Mouse (Mus musculus): ENCODE results near the gene Pgam2. TPM values are rescaled to one million over a fixed set of nuclear protein-coding genes. Genes with fewer than 3 reads are reported as not detected.

Pgam2 gene
- 46.8 and 55.3 TPM in 2 replicates for polyA plus RNA-seq (2012; rRNA removed)
- 64.4 and 88.3 TPM in 2 replicates for polyA plus RNA-seq (2014; fragmentation: Nextera tagmentation; extraction: Ambion mirVana)

DNA sequence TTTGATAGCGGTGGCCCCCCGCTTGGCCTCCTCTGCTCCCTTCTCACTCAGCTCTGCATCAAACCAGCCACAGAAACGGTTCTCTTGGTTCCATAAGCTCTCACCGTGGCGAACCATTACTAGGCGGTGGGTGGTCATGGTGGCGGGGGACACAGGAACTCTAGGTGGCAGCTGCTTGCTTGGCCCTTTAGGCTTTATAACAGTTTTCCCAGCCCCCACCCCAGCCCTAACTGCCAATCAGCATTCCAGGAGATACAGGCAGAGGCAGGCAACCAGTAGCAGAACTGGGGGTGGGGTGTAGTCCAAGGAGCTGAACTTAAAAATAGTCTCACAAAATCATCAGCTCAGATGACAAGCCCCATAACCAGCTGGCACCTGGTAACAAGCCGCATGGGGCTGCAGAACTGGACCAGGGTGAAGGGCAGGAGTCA is at the start of gene Pgam2:
TSS of gene Pgam2 (minus strand) at position 183 of the 431 bp plus-strand sequence.
- 0 out of 2 replicates have a peak within 1 kb of the TSS, but pooled peaks have one; percentile 9 for H3K9ac ChIP-seq (ENCODE audit: low read depth, low read length, severe bottlenecking)
- peak; percentile 64 for ATAC-seq (ENCODE audit: low FRiP score, low read depth)
- H3K27me3 ChIP-seq (ENCODE audit: control insufficient read depth, insufficient read depth, low read length) = no peaks in the 10 kb centered on the region
- TF ChIP-seq POLR2A (IDR thresholded peaks at IDR 0.05; ENCODE audit: borderline replicate concordance, extremely low read depth, insufficient read depth, insufficient read length) = no peak
- WGBS = 39% methylated on average over 8 of the region's 8 CpGs
- DNase-seq (ENCODE audit: low spot score) = peak; percentile 57
- H3K9me3 ChIP-seq (ENCODE audit: control insufficient read depth, low read length) = no peaks in the 10 kb centered on the region
- peak within 1 kb of the TSS; percentile 25 for H3K4me2 ChIP-seq (replicated peaks; ENCODE audit: low read depth, low read length, severe bottlenecking)
- peaks cover 8% of the 10 kb centered on the region for H3K4me1 ChIP-seq (ENCODE audit: control insufficient read depth, insufficient read depth, low read length)
- peaks cover 27% of the 10 kb centered on the region for H3K36me3 ChIP-seq (ENCODE audit: control insufficient read depth, insufficient read depth, low read length)
- no peak within 1 kb of the TSS for H3K4me3 ChIP-seq (replicated peaks; ENCODE audit: low read length)
- H3K27ac ChIP-seq (replicated peaks; ENCODE audit: low read depth, low read length) = 0 out of 2 replicates have a peak within 1 kb of the TSS, but pooled peaks have one; percentile 9

DNA sequence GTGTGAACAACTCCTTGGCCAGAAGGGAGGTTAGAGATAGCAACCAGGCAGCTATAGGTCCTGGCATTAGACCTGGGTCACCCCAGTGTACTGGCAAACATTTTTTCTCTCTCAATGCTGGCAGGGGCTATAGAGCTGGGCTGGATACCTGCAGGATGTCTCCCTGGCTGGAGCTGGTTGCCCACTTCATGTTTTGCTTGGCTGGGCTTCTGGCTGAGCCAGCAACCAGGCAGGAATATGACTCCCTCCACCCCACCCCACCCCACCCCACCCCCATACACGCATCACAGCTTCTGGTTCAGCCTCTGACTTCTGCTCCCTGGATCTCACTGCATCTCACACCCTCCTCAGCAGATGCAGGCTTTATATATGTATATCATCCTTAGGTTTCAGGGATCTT is 48.8 kb upstream of the Pgam2 start:
- Histone ChIP-seq H3K27me3 (ENCODE audit: control insufficient read depth, insufficient read depth, low read length) (no peaks in the 10 kb centered on the region), H3K36me3 (ENCODE audit: control insufficient read depth, insufficient read depth, low read length) (no peaks in the 10 kb centered on the region), H3K9ac (ENCODE audit: low read depth, low read length, severe bottlenecking) (no peak overlapping the region), H3K27ac (replicated peaks; ENCODE audit: low read depth, low read length) (no peak overlapping the region), H3K4me2 (replicated peaks; ENCODE audit: low read depth, low read length, severe bottlenecking) (no peak overlapping the region), H3K4me1 (ENCODE audit: control insufficient read depth, insufficient read depth, low read length) (peaks cover 29% of the 10 kb centered on the region), H3K4me3 (replicated peaks; ENCODE audit: low read length) (no peak overlapping the region), H3K9me3 (ENCODE audit: control insufficient read depth, low read length) (no peaks in the 10 kb centered on the region)
- DNase-seq (ENCODE audit: low spot score) = no peak
- WGBS = 11% methylated on average over 1 of the region's 1 CpGs
- no peak for ATAC-seq (ENCODE audit: low FRiP score, low read depth)
- TF ChIP-seq POLR2A (IDR thresholded peaks at IDR 0.05; ENCODE audit: borderline replicate concordance, extremely low read depth, insufficient read depth, insufficient read length) = no peak

DNA sequence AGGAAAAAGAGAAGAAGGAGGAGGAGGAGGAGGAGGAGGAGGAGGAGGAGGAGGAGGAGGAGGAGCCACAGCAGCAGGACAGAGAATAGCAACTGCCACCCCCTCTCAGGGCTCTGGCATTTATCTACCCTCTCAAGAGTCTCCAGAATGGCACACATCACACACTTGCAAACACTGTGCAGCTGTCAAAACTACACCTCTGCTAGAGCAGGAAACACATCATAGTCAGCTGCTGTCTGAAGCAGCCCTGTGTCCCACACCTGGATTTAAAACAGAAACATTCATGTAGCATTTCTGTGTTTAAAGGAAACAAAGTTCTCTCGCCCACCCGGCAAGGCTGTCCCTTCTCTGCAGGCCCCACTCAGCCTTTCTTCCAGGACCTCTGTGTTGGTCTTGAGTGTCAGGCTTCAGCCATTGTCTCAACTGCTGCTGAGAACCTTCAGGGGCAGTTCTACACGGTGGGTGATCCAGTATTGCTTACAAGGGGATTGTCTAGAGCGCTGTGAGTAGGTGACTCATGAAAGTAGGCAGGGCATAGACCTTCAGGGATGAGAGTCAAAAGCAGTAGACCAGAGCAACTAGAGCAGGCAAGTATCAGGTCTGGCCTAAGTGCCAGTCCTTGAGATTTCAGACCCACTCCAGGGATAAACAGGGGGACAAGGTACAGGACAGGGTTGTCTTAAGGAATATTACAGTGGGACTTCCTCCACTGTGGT is 47.6 kb upstream of the Pgam2 start:
- Histone ChIP-seq H3K36me3 (ENCODE audit: control insufficient read depth, insufficient read depth, low read length) (no peaks in the 10 kb centered on the region), H3K4me1 (ENCODE audit: control insufficient read depth, insufficient read depth, low read length) (peaks cover 23% of the 10 kb centered on the region), H3K9me3 (ENCODE audit: control insufficient read depth, low read length) (no peaks in the 10 kb centered on the region), H3K4me2 (replicated peaks; ENCODE audit: low read depth, low read length, severe bottlenecking) (no peak overlapping the region), H3K9ac (ENCODE audit: low read depth, low read length, severe bottlenecking) (no peak overlapping the region), H3K27ac (replicated peaks; ENCODE audit: low read depth, low read length) (0 out of 2 replicates have a peak overlapping the region, but pooled peaks have one; percentile 1), H3K4me3 (replicated peaks; ENCODE audit: low read length) (no peak overlapping the region), H3K27me3 (ENCODE audit: control insufficient read depth, insufficient read depth, low read length) (no peaks in the 10 kb centered on the region)
- no peak for DNase-seq (ENCODE audit: low spot score)
- TF ChIP-seq POLR2A (IDR thresholded peaks at IDR 0.05; ENCODE audit: borderline replicate concordance, extremely low read depth, insufficient read depth, insufficient read length) = no peak
- no peak for ATAC-seq (ENCODE audit: low FRiP score, low read depth)
- WGBS = 64% methylated on average over 4 of the region's 4 CpGs

DNA sequence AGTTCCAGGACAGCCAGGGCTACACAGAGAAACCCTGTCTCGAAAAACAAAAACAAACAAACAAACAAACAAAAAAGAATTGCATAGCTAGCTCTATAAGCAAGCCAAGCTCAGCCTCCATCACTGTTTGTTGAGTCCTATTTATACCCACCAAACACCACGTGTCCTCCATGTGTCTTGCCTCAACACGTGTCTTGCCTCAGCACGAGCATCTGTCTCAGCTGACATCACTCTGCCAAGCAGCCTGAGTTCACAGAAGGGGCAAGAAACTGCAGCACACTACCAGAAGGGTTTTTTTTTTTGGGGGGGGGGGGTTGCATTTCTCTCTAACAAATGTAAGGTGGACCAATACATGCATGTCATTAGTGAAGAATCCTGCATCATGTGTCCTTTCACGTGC is 46.9 kb upstream of the Pgam2 start:
- WGBS = 57% methylated on average over 5 of the region's 5 CpGs
- Histone ChIP-seq H3K4me2 (replicated peaks; ENCODE audit: low read depth, low read length, severe bottlenecking) (no peak overlapping the region), H3K9me3 (ENCODE audit: control insufficient read depth, low read length) (no peaks in the 10 kb centered on the region), H3K27ac (replicated peaks; ENCODE audit: low read depth, low read length) (no peak overlapping the region), H3K27me3 (ENCODE audit: control insufficient read depth, insufficient read depth, low read length) (no peaks in the 10 kb centered on the region), H3K9ac (ENCODE audit: low read depth, low read length, severe bottlenecking) (no peak overlapping the region), H3K4me1 (ENCODE audit: control insufficient read depth, insufficient read depth, low read length) (peaks cover 16% of the 10 kb centered on the region), H3K4me3 (replicated peaks; ENCODE audit: low read length) (no peak overlapping the region), H3K36me3 (ENCODE audit: control insufficient read depth, insufficient read depth, low read length) (no peaks in the 10 kb centered on the region)
- TF ChIP-seq POLR2A (IDR thresholded peaks at IDR 0.05; ENCODE audit: borderline replicate concordance, extremely low read depth, insufficient read depth, insufficient read length) = no peak
- no peak for ATAC-seq (ENCODE audit: low FRiP score, low read depth)
- DNase-seq (ENCODE audit: low spot score) = no peak

DNA sequence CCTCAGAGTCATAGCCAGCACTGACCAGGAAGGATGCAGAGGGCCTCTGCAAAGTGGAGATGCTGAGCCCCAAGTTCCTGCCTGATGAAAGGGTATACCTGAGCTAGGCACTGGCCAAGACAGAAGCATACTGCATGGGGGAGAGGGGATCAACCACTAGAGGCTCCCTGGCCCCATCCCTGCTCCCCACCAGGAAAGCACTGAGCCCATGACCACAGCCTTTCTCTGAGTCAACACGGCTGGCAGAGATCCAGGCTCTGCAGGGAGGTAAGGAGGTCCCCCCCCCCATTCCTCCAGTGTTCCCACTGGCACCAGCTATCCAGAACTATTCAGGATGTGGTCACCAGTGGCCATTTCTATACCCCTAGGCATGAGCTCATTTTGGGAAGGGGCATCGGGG is 45.8 kb upstream of the Pgam2 start:
- no peak for TF ChIP-seq POLR2A (IDR thresholded peaks at IDR 0.05; ENCODE audit: borderline replicate concordance, extremely low read depth, insufficient read depth, insufficient read length)
- H3K27ac ChIP-seq (replicated peaks; ENCODE audit: low read depth, low read length) = no peak overlapping the region
- H3K27me3 ChIP-seq (ENCODE audit: control insufficient read depth, insufficient read depth, low read length) = no peaks in the 10 kb centered on the region
- H3K9me3 ChIP-seq (ENCODE audit: control insufficient read depth, low read length) = no peaks in the 10 kb centered on the region
- no peak overlapping the region for H3K9ac ChIP-seq (ENCODE audit: low read depth, low read length, severe bottlenecking)
- ATAC-seq (ENCODE audit: low FRiP score, low read depth) (no peak), DNase-seq (ENCODE audit: low spot score) (no peak)
- WGBS = 56% methylated on average over 2 of the region's 2 CpGs
- peaks cover 15% of the 10 kb centered on the region for H3K4me1 ChIP-seq (ENCODE audit: control insufficient read depth, insufficient read depth, low read length)
- H3K4me2 ChIP-seq (replicated peaks; ENCODE audit: low read depth, low read length, severe bottlenecking) = no peak overlapping the region
- no peak overlapping the region for H3K4me3 ChIP-seq (replicated peaks; ENCODE audit: low read length)
- no peaks in the 10 kb centered on the region for H3K36me3 ChIP-seq (ENCODE audit: control insufficient read depth, insufficient read depth, low read length)
